Comparison of ENCODE assay signal across 21 mouse cellular contexts in the genomic region with DNA sequence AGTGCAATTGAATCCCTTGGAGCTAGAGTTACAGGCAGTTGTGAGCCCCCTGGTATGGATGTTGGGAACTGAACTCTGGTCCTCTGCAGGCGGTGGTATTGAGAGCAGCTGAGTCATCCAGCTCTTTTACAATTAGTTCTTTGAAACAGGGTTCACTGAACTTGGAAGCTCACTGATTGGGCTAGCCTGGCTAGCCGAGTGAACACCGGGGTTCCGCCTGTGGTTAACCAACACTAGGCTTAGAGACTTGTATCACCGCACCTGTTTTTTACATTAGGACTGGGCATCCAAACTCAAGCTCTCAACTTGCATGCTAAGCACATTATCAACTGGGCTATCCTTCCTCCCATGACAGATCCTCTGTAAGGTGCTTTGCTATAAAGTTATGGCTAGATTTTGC. TPM values are rescaled to one million over a fixed set of nuclear protein-coding genes. Genes with fewer than 3 reads are reported as not detected.
DNase-seq lines count a peak whose midpoint lies in the region; ATAC-seq lines count a peak whose summit lies in the region.
"Had no signal": no experiment of that assay in that cellular context is flagged by ENCODE, and none has a peak within 500 bp of the region (broad histone marks: within the 10 kb centered on the region; RNA-seq: fewer than 3 reads in every experiment).

No protein-coding gene starts in this region.

- H3K9me3 ChIP-seq in kidney, embryonic 15.5 days (replicated peaks), result no peaks in the 10 kb centered on the region
- no peaks in the 10 kb centered on the region for H3K9me3 ChIP-seq in intestine, embryonic 16.5 days (ENCODE audit: control insufficient read depth, low read length)
- H3K9me3 ChIP-seq in hindbrain, embryonic 10.5 days, result no peaks in the 10 kb centered on the region
- H3K9me3 ChIP-seq: embryonic facial prominence, embryonic 10.5 days; megakaryocyte, embryonic 14.5 days; neural tube, embryonic 13.5 days had no signal

- no peak overlapping the region for H3K9ac ChIP-seq in kidney, embryonic 15.5 days
- no peak overlapping the region for H3K9ac ChIP-seq in intestine, embryonic 16.5 days (ENCODE audit: low read depth, low read length)
- H3K9ac ChIP-seq: neural tube, embryonic 13.5 days had no signal

- H3K36me3 ChIP-seq in kidney, embryonic 15.5 days, result no peaks in the 10 kb centered on the region
- no peaks in the 10 kb centered on the region for H3K36me3 ChIP-seq in intestine, embryonic 16.5 days (ENCODE audit: control insufficient read depth, insufficient read depth, low read length)
- H3K36me3 ChIP-seq in hindbrain, embryonic 10.5 days, result no peaks in the 10 kb centered on the region
- H3K36me3 ChIP-seq: embryonic facial prominence, embryonic 10.5 days; neural tube, embryonic 13.5 days had no signal

- H3K27ac ChIP-seq in kidney, embryonic 15.5 days, result no peak overlapping the region
- no peak overlapping the region for H3K27ac ChIP-seq in intestine, embryonic 16.5 days (ENCODE audit: low read length)
- H3K27ac ChIP-seq in hindbrain, embryonic 10.5 days, result no peak overlapping the region
- H3K27ac ChIP-seq: embryonic facial prominence, embryonic 10.5 days; neural tube, embryonic 13.5 days had no signal

- H3K27me3 ChIP-seq in kidney, embryonic 15.5 days, result no peaks in the 10 kb centered on the region
- no peaks in the 10 kb centered on the region for H3K27me3 ChIP-seq in intestine, embryonic 16.5 days (replicated peaks; ENCODE audit: control insufficient read depth, insufficient read depth, low read length)
- no peaks in the 10 kb centered on the region for H3K27me3 ChIP-seq in hindbrain, embryonic 10.5 days (ENCODE audit: insufficient read depth, poor library complexity, severe bottlenecking)
- H3K27me3 ChIP-seq: megakaryocyte, embryonic 14.5 days; neural tube, embryonic 13.5 days had no signal

- no peaks in the 10 kb centered on the region for H3K4me1 ChIP-seq in kidney, embryonic 15.5 days
- no peaks in the 10 kb centered on the region for H3K4me1 ChIP-seq in intestine, embryonic 16.5 days (ENCODE audit: control insufficient read depth, insufficient read depth, low read length)
- H3K4me1 ChIP-seq in hindbrain, embryonic 10.5 days (replicated peaks), result no peaks in the 10 kb centered on the region
- H3K4me1 ChIP-seq: embryonic facial prominence, embryonic 10.5 days; neural tube, embryonic 13.5 days had no signal

- H3K4me2 ChIP-seq in kidney, embryonic 15.5 days, result no peak overlapping the region
- H3K4me2 ChIP-seq in intestine, embryonic 16.5 days (ENCODE audit: low read depth, low read length), result no peak overlapping the region
- H3K4me2 ChIP-seq: heart, embryonic 11.5 days; liver, embryonic 11.5 days; neural tube, embryonic 13.5 days had no signal

- ATAC-seq in kidney, embryonic 15.5 days (replicated peaks; ENCODE audit: low FRiP score), result no peak
- ATAC-seq in intestine, embryonic 16.5 days, result peak; percentile 87
- ATAC-seq: activated CD4-positive, CD25-positive, alpha-beta regulatory T cell, adult 4 months; forebrain, embryonic 16.5 days had no signal

- no peak overlapping the region for H3K4me3 ChIP-seq in kidney, embryonic 15.5 days (replicated peaks)
- H3K4me3 ChIP-seq in intestine, embryonic 16.5 days (ENCODE audit: low read length), result no peak overlapping the region
- H3K4me3 ChIP-seq in hindbrain, embryonic 10.5 days, result no peak overlapping the region
- H3K4me3 ChIP-seq: embryonic facial prominence, embryonic 10.5 days; erythroblast, embryonic 14.5 days; megakaryocyte, embryonic 14.5 days; neural tube, embryonic 13.5 days had no signal

- WGBS in kidney, embryonic 15.5 days, result 90% methylated on average over 5 of the region's 5 CpGs
- WGBS in intestine, embryonic 16.5 days, result 69% methylated on average over 5 of the region's 5 CpGs
- 86% methylated on average over 5 of the region's 5 CpGs for WGBS in hindbrain, embryonic 10.5 days

- peak; percentile 17 for DNase-seq in kidney, adult 11 months
- peak; percentile 4 for DNase-seq in thymus, postnatal 14 days
- DNase-seq in thymus, postnatal 36 days, result no peak
- DNase-seq in hindbrain, embryonic 10.5 days (ENCODE audit: low spot score), result no peak
- no peak for DNase-seq in frontal cortex, postnatal 36 days (ENCODE audit: low spot score in 2 of 2)
- no peak for DNase-seq in urinary bladder, postnatal 10 days (ENCODE audit: low spot score)
- DNase-seq: cerebellum, postnatal 25 days; gastrocnemius, postnatal 14 days; layer of hippocampus, adult 9-11 months; right cerebral cortex, postnatal 25 days had no signal

RNA-seq across cellular contexts. Expression of a gene that starts 46.6 kb away (rescaled TPM):
- 50.7 and 51.0 TPM in 2 replicates for polyA plus RNA-seq in kidney, embryonic 15.5 days (2015; fragmentation: Nextera tagmentation; extraction: Ambion mirVana)
- 33.6 and 36.6 TPM in 2 replicates for polyA plus RNA-seq in intestine, embryonic 16.5 days (2015; fragmentation: Nextera tagmentation; extraction: Ambion mirVana)
- 47.5 and 57.4 TPM in 2 replicates for polyA plus RNA-seq in hindbrain, embryonic 10.5 days (2016; fragmentation: Nextera tagmentation; extraction: Ambion mirVana)

RNA-seq across cellular contexts. Expression of a gene that starts 50.8 kb away (rescaled TPM):
- polyA plus RNA-seq in kidney, embryonic 15.5 days (2015; fragmentation: Nextera tagmentation; extraction: Ambion mirVana), result 0.48 and 0.85 TPM in 2 replicates
- polyA plus RNA-seq in intestine, embryonic 16.5 days (2015; fragmentation: Nextera tagmentation; extraction: Ambion mirVana), result not detected in 2 replicates
- polyA plus RNA-seq in hindbrain, embryonic 10.5 days (2016; fragmentation: Nextera tagmentation; extraction: Ambion mirVana), result not detected in 2 replicates
- polyA plus RNA-seq: activated CD4-positive, CD25-positive, alpha-beta regulatory T cell, adult 4 months; erythroblast, embryonic 14.5 days; forebrain, embryonic 16.5 days; lung, embryonic 16.5 days had no signal

Comparison
In these comparisons a context has a peak if more than half of its experiments do, and no peak if none do; other contexts are left out.
1. DNase-seq: peak in kidney, adult 11 months (single experiment) and thymus, postnatal 14 days (single experiment); none in thymus, postnatal 36 days (0 of 2), hindbrain, embryonic 10.5 days (single experiment), frontal cortex, postnatal 36 days (0 of 2) and urinary bladder, postnatal 10 days (single experiment).